Comparison of ENCODE assay signal across 9 mouse cellular contexts in the genomic region with DNA sequence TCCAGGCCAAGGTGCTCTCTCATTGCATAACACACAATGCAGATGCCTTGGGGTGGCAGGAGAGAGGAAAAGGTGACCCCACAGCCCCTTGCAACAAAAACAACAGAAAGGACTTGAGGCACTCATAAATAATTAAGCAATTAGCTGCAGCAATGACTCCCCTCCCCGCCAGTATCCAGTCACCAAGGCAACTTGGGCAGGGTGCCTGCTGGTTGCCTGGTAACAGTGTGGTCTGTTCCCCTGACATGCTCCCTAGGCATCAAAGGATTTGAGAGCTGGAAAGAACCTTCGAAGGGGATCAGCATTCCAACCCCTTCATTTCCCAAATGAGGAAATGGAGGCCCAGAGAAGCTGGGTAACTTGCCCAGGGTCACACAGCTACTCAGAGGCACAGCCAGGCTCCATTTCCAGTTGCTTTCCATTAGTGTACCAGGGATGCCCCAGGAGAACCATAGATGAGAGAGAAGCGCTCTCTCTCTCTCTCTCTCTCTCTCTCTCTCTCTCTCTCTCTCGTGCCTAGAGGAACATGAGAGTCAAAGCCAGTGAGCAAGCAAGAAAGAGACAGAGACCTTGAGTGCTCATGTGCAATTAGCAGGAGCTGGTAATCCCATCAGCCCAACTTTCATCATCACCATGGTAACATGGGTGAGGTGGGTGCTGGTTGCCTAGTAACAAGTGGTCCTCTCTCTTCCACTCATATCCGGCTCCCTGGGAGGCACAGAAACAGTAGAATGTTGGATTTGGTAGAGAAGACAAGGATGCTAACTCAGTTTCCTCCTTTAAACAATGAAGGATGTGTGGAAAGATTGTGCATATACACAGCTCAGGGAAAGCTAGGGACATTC. TPM values are rescaled to one million over a fixed set of nuclear protein-coding genes. Genes with fewer than 3 reads are reported as not detected.
DNase-seq lines count a peak whose midpoint lies in the region; ATAC-seq and TF ChIP-seq lines count a peak whose summit lies in the region.
"Had no signal": no experiment of that assay in that cellular context is flagged by ENCODE, and none has a peak within 500 bp of the region (broad histone marks: within the 10 kb centered on the region; RNA-seq: fewer than 3 reads in every experiment).

No protein-coding gene starts in this region.

- H3K36me3 ChIP-seq in intestine, postnatal 0 days (ENCODE audit: control insufficient read depth, insufficient read depth), result no peaks in the 10 kb centered on the region

- peak; percentile 34 to 44 for DNase-seq in cerebellum, adult 18-20 months
- no peak for DNase-seq in cerebellum, adult 8-10 months
- peak; percentile 74 to 83 for DNase-seq in frontal cortex, postnatal 36 days (ENCODE audit: low spot score in 2 of 2)
- peak; percentile 89 to 90 for DNase-seq in layer of hippocampus, postnatal 36 days
- DNase-seq in retina, embryonic 14.5 days (ENCODE audit: low spot score), result peak; percentile 65
- no peak for DNase-seq in B cell, adult 2 months
- no peak for DNase-seq in gastrocnemius, postnatal 25 days

- no peak overlapping the region for H3K4me3 ChIP-seq in intestine, postnatal 0 days (ENCODE audit: low read depth, low read length)

- no peak for ATAC-seq in intestine, postnatal 0 days

- TF ChIP-seq CTCF in intestine, postnatal 0 days (IDR thresholded peaks at IDR 0.05; ENCODE audit: low read depth), result no peak

- H3K4me2 ChIP-seq in intestine, postnatal 0 days (replicated peaks; ENCODE audit: low read depth), result no peak overlapping the region

- H3K4me1 ChIP-seq in intestine, postnatal 0 days (replicated peaks; ENCODE audit: control insufficient read depth, insufficient read depth, low read length), result no peaks in the 10 kb centered on the region

- no peak overlapping the region for H3K27ac ChIP-seq in intestine, postnatal 0 days (ENCODE audit: low read depth, low read length)

- no peaks in the 10 kb centered on the region for H3K27me3 ChIP-seq in intestine, postnatal 0 days (replicated peaks; ENCODE audit: control insufficient read depth, insufficient read depth, low read length)

- no peaks in the 10 kb centered on the region for H3K9me3 ChIP-seq in intestine, postnatal 0 days (ENCODE audit: control insufficient read depth)

- H3K9ac ChIP-seq in intestine, postnatal 0 days (ENCODE audit: low read depth, low read length), result no peak overlapping the region

- 49% methylated on average over 5 of the region's 5 CpGs for WGBS in intestine, postnatal 0 days

RNA-seq across cellular contexts. Expression of a gene that starts 3.1 kb away (rescaled TPM):
- total RNA-seq in layer of hippocampus, postnatal 36 days (2021), result 10 to 100 TPM in 1 of 2 experiments, 1 to 10 TPM in 1; 4.9 to 10.1 TPM
- 1.4 and 2.3 TPM in 2 replicates for polyA plus RNA-seq in intestine, postnatal 0 days (2015; fragmentation: Nextera tagmentation; extraction: Ambion mirVana)
- total RNA-seq in gastrocnemius, postnatal 25 days (2021), result 1 to 10 TPM; 1.6 to 2.0 TPM

RNA-seq across cellular contexts. Expression of a gene that starts 3.1 kb away (rescaled TPM):
- 10 to 100 TPM; 23.5 to 25.5 TPM for total RNA-seq in layer of hippocampus, postnatal 36 days (2021)
- polyA plus RNA-seq in intestine, postnatal 0 days (2015; fragmentation: Nextera tagmentation; extraction: Ambion mirVana), result 6.7 and 7.4 TPM in 2 replicates
- total RNA-seq in gastrocnemius, postnatal 25 days (2021), result 10 to 100 TPM; 18.8 to 21.2 TPM

RNA-seq across cellular contexts. Expression of a gene that starts 22.8 kb away (rescaled TPM):
- total RNA-seq in layer of hippocampus, postnatal 36 days (2021), result 10 to 100 TPM; 61.0 to 64.1 TPM
- polyA plus RNA-seq in intestine, postnatal 0 days (2015; fragmentation: Nextera tagmentation; extraction: Ambion mirVana), result 2.0 and 2.4 TPM in 2 replicates
- 1 to 10 TPM; 1.3 to 1.6 TPM for total RNA-seq in gastrocnemius, postnatal 25 days (2021)

RNA-seq across cellular contexts. Expression of a gene that starts 56.5 kb away (rescaled TPM):
- 1 to 10 TPM in 1 of 2 experiments, under 1 TPM in 1; 0.85 to 1.1 TPM for total RNA-seq in layer of hippocampus, postnatal 36 days (2021)
- polyA plus RNA-seq in intestine, postnatal 0 days (2015; fragmentation: Nextera tagmentation; extraction: Ambion mirVana), result not detected in 2 replicates
- total RNA-seq in gastrocnemius, postnatal 25 days (2021), result not detected
- polyA plus RNA-seq: intestine, embryonic 14.5 days had no signal

Comparison
In these comparisons a context has a peak if more than half of its experiments do, and no peak if none do; other contexts are left out.
1. DNase-seq: peak in cerebellum, adult 18-20 months (2 of 2), frontal cortex, postnatal 36 days (2 of 2), layer of hippocampus, postnatal 36 days (2 of 2) and retina, embryonic 14.5 days (single experiment); none in cerebellum, adult 8-10 months (single experiment), B cell, adult 2 months (0 of 2) and gastrocnemius, postnatal 25 days (single experiment).
2. RNA of a gene that starts 22.8 kb away (total RNA-seq): 61.0 to 64.1 TPM in layer of hippocampus, postnatal 36 days; 1.3 to 1.6 TPM in gastrocnemius, postnatal 25 days; every median in the first group is over 10 times any median in the second.